Mouse (Mus musculus) intestine, postnatal 0 days (tissue): ENCODE data around the gene Fap. TPM values are rescaled to one million over a fixed set of nuclear protein-coding genes. Genes with fewer than 3 reads are reported as not detected.
A peak's percentile ranks its signal among the peaks of the same experiment; 100 is the strongest.

Source experiments
- ATAC-seq: fragments of 200-750 bp; cut with Nextera tagmentation; 2 replicates; pipeline ENCODE4 v1.8.0; 2017; ENCODE audit warnings: mild to moderate bottlenecking, moderate TSS enrichment, moderate library complexity
- H3K27ac ChIP-seq: fragments of 300-500 bp; sonication (generic); 2 replicates; pipeline ENCODE4 v1.5.1; 2014; ENCODE audit warnings: mild to moderate bottlenecking, low read depth, low read length, moderate library complexity
- H3K27me3 ChIP-seq: fragments of 300-500 bp; sonication (generic); replicated peaks from 2 replicates; pipeline ENCODE4 v1.6.1; 2014; ENCODE audit warnings: low read length, mixed read lengths; ENCODE audit not compliant: control insufficient read depth, insufficient read depth
- H3K36me3 ChIP-seq: fragments of 300-500 bp; sonication (generic); 2 replicates; pipeline ENCODE4 v1.6.1; 2014; ENCODE audit warnings: mild to moderate bottlenecking, moderate library complexity; ENCODE audit not compliant: control insufficient read depth, insufficient read depth
- H3K4me1 ChIP-seq: fragments of 300-500 bp; sonication (generic); replicated peaks from 2 replicates; pipeline ENCODE4 v1.6.1; 2014; ENCODE audit warnings: antibody characterized with exemption, low read length, mixed read lengths; ENCODE audit not compliant: control insufficient read depth, insufficient read depth
- H3K4me2 ChIP-seq: fragments of 300-500 bp; sonication (generic); replicated peaks from 2 replicates; pipeline ENCODE4 v1.6.1; 2014; ENCODE audit warnings: low read depth, mild to moderate bottlenecking, moderate library complexity
- H3K4me3 ChIP-seq: fragments of 300-500 bp; sonication (generic); 2 replicates; pipeline ENCODE4 v1.5.1; 2014; ENCODE audit warnings: low read depth, low read length
- H3K9ac ChIP-seq: fragments of 300-500 bp; sonication (generic); 2 replicates; pipeline ENCODE4 v1.6.1; 2014; ENCODE audit warnings: mild to moderate bottlenecking, low read depth, low read length
- H3K9me3 ChIP-seq: fragments of 300-500 bp; sonication (generic); 2 replicates; pipeline ENCODE4 v1.6.1; 2016; ENCODE audit warnings: mixed run types; ENCODE audit not compliant: control insufficient read depth
- CTCF ChIP-seq: sonication (generic); IDR thresholded peaks from 2 replicates; pipeline ENCODE4 v1.5.1; 2016; ENCODE audit warnings: low read depth, mild to moderate bottlenecking, control low read depth, antibody characterized with exemption, moderate library complexity
- WGBS: fragments of 180-500 bp; shearing (Covaris S2); extraction: QIAGEN DNeasy Blood & Tissue Kit; methylation state at CpG from one replicate; pipeline ENCODE4 v1.1.7; 2014; 5-methylcytosine and 5-hydroxymethylcytosine counted together
- polyA plus RNA-seq: library from polyadenylated mRNA; unstranded; fragments of >200 nt; fragmentation: Nextera tagmentation; extraction: Ambion mirVana; gene quantifications from 2 replicates; pipeline ENCODE4 v1.2.1, GENCODE M21; 2015

The Fap gene
- polyA plus RNA-seq, 1 experiment from 2014 or later: 2.8 TPM

DNA sequence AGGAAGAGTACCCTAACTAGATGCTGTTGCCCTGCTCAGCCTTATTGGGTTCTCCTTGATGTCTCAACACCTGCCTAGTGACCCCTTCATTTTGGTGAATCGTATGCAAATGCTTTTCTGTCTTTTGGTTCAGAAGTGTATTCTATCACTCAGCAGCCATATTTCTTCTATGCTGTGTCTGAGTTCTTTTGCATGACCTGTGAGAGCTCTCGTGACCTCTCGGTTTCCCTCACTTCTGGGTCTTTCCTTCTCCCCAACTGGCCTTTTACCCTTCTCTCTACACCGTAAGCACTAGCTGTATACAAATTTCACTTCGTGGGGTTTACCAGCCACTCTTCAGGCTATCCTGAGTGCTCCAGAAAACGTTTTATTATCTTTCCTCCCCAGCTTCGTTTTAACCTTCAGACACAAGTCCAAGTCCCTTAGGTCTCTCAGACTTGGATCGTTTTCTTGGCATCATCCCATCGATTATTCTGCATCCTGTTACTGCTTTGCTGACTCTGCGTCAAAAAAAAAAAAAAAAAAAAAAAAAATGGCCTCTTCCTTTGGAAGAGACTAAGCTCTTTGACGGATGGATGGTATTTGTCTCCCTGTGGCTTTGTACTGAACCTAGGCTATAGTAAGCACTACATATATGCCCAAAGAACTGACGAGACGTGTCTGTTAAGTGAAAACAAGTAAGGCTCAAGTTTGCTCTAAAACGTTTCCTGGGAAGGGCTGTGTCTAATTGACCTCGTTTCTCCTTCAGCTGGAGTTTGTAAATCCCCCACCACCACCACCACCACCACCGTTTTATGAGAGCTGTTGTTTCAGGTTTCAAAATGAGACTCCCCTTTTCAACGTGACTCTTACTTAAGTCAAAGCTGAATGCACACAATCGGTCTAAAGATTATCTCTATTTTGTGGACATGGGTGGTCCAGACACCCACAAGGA lies 114.4 kb downstream of the Fap start:
- Histone ChIP-seq H3K4me2 (no peak overlapping the region), H3K4me3 (no peak overlapping the region), H3K9ac (no peak overlapping the region), H3K4me1 (no peaks in the 10 kb centered on the region), H3K27ac (no peak overlapping the region), H3K27me3 (no peaks in the 10 kb centered on the region), H3K9me3 (no peaks in the 10 kb centered on the region), H3K36me3 (no peaks in the 10 kb centered on the region)
- 54% methylated on average over 18 of the region's 18 CpGs for WGBS
- TF ChIP-seq CTCF: no peak
- no peak for ATAC-seq

- no peak overlapping the region for H3K27ac ChIP-seq
- H3K36me3 ChIP-seq: no peaks in the 10 kb centered on the region
- H3K27me3 ChIP-seq: no peaks in the 10 kb centered on the region
- no peak overlapping the region for H3K9ac ChIP-seq
- whole genome bisulfite sequencing: 39% methylated on average over 9 of the region's 9 CpGs
- no peaks in the 10 kb centered on the region for H3K9me3 ChIP-seq
- H3K4me2 ChIP-seq: no peak overlapping the region
- ATAC-seq: no peak
- no peaks in the 10 kb centered on the region for H3K4me1 ChIP-seq
- H3K4me3 ChIP-seq: no peak overlapping the region
- TF ChIP-seq CTCF: peak; percentile 69
These were observed 115.8 kb downstream of the Fap start for GRCm38 (mm10) chr2:62458070-62458469.

DNA sequence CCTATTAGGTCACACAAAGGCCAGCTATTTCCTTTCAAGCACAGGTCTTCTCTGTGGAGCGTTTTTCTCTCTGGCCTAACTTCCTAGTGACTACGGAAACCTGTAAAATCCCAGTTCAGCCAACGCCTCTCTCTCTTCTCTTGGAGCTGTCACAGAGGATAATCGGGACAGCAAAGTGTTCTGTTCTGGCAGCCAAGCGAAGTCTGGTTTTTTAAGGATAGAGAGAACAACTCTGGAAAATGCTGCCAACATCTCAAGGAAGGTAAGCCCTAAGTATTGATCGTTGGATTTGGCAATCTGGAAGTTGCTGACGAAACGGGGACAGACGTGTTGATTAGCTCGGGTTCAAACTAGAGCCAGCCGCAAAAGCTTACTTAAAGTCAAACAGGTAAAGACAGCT lies 118.9 kb downstream of the Fap start:
- no peaks in the 10 kb centered on the region for H3K4me1 ChIP-seq
- WGBS: 80% methylated on average over 11 of the region's 11 CpGs
- no peak for TF ChIP-seq CTCF
- H3K4me3 ChIP-seq: no peak overlapping the region
- H3K4me2 ChIP-seq: no peak overlapping the region
- no peak overlapping the region for H3K27ac ChIP-seq
- H3K27me3 ChIP-seq: no peaks in the 10 kb centered on the region
- H3K9ac ChIP-seq: no peak overlapping the region
- ATAC-seq: no peak
- H3K36me3 ChIP-seq: no peaks in the 10 kb centered on the region
- no peaks in the 10 kb centered on the region for H3K9me3 ChIP-seq

DNA sequence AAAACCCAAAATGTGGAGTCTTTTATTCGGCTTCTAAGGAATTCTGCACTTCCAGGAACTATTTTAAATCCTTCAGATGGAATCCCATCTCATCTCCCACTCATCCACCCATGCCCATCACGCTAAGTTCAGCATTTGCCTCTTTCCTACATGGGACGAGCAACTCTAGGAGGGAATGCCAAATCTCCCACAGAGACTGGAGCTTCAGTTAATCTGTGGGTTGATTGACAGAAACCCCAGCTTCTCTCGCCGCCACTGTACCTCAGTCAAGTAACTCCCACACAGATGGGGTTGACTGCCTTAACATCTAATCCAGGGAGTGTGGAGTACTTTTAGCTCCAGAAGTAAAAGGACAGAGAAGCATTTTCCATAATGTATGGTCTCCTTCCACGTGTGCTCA lies 119.8 kb downstream of the Fap start:
- no peak overlapping the region for H3K4me3 ChIP-seq
- WGBS: 84% methylated on average over 6 of the region's 6 CpGs
- TF ChIP-seq CTCF: no peak
- no peak overlapping the region for H3K27ac ChIP-seq
- no peaks in the 10 kb centered on the region for H3K4me1 ChIP-seq
- H3K4me2 ChIP-seq: no peak overlapping the region
- no peaks in the 10 kb centered on the region for H3K9me3 ChIP-seq
- no peak overlapping the region for H3K9ac ChIP-seq
- H3K36me3 ChIP-seq: no peaks in the 10 kb centered on the region
- no peaks in the 10 kb centered on the region for H3K27me3 ChIP-seq
- ATAC-seq: no peak

Other genes with a start within 250 kb of the Fap start
- gene Dpp4, start 161.8 kb downstream of the Fap start, polyA plus RNA-seq: 56.0 and 70.4 TPM in 2 replicates
- 36.4 and 48.5 TPM in 2 replicates for gene Gcg, start 90.4 kb downstream of the Fap start, polyA plus RNA-seq
- gene Ifih1, start 72.2 kb upstream of the Fap start, polyA plus RNA-seq: 14.1 and 14.5 TPM in 2 replicates
- gene Gca, start 90.2 kb upstream of the Fap start, polyA plus RNA-seq: 3.9 and 5.0 TPM in 2 replicates